Mouse (Mus musculus): ENCODE measurements at regions not wholly inside any gene's neighbourhood (a gene's known extent, or its start where the extent isn't known, plus 50 kb on each side); places are given as distances from the start of the nearest gene placed in this dataset.

DNA sequence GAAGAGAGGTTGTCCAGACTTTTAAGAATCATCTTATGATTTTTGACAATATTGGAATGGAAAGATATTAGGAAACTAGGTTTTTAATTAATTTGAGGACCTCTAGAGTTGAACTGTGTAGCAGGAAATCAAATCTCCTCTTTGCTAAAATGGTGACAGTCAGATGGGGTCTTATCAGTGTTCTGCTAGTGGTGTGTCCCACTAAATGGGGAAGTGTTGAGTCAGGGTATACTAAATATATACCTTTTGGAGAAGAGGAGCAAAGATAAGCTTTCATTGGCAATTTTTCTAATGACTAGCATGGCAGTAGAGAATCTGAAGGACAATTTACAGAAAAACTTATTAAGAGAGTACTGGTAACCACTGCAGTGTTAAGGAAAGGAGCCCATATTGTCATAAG, 889.4 kb downstream of the Diaph3 start:
- TF ChIP-seq HCFC1 (IDR thresholded peaks at IDR 0.05; ENCODE audit: borderline replicate concordance, insufficient read depth, low read length) (no peak), ZNF384 (IDR thresholded peaks at IDR 0.05; ENCODE audit: low read depth, low read length) (no peak), MAFK (IDR thresholded peaks at IDR 0.05; ENCODE audit: insufficient read depth, low read depth, low read length) (no peak), CHD2 (IDR thresholded peaks at IDR 0.05; ENCODE audit: low read depth, low read length) (no peak), ZC3H11A (IDR thresholded peaks at IDR 0.05; ENCODE audit: borderline replicate concordance, low read depth, low read length) (no peak)

Data from ES-E14 (cell line).